Mouse (Mus musculus): ENCODE measurements around the gene Nxph3. TPM values are rescaled to one million over a fixed set of nuclear protein-coding genes. Genes with fewer than 3 reads are reported as not detected.
A peak's percentile ranks its signal among the peaks of the same experiment; 100 is the strongest.

Nxph3 gene
- 1 to 10 TPM; 2.3 to 2.4 TPM for total RNA-seq (2021)
- long read RNA-seq, experiment 1: 0 reads
- long read RNA-seq, experiment 2: 0 reads

DNA sequence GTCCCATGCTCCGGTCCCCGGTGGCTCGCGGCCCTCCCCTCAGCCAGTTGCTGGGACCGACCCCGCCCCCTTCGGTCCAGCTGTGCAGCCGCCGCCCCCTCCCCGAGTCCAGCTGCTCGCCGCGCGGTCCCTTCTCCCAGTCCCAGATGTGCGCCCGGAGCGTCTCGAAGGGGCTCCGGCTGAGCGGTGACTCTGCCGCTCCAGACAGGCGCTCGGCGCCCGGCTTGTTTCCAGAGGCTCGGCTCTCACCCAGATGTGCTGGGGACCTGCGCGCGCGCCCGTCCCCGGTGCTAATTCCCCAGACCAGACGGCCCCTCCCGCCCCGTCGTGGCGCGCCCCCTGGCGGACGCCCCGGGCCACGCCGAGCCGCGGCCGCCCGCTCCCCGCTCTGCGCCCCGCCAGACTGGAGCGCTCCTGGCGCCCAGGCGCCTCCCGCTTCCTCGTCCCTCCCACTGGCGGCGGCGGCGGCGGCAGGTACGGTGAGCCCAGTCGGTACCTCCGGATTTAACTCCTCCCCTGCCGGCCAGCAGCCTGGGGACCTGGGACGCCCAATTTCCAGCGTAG is at the start of gene Nxph3:
Gene Nxph3 (minus strand): TSS at position 273 of the 564 bp plus-strand sequence.
- peak; percentile 91 for DNase-seq

- DNase-seq: no peak
These were observed 49.5 kb upstream of the Nxph3 start for GRCm38 (mm10) chr11:95563849-95564248.

- no peak for DNase-seq
These were observed 46.4 kb upstream of the Nxph3 start for GRCm38 (mm10) chr11:95560773-95561172.

- DNase-seq: no peak
These were observed 45.4 kb upstream of the Nxph3 start for GRCm38 (mm10) chr11:95559761-95560160.

DNA sequence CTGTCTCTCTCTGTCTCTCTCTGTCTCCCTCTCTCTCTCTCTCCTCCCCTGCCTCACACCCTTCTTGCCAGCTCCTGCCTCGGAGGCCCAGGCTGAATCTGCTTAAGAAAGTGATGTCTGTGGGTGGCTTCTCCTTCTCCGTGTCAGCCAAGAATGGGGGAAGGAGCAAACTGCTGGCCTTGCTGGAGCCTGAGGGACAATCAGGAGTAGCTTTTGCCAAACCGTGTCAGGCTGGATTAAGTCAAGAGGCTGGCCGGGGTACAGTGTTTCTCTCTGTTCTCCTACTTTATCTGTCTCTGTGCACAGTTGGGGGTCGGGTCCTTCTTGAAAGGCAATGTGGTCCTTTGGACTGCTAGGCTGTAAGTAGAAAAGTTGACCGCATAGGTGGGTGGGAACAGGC is 43.3 kb upstream of the Nxph3 start:
- DNase-seq: no peak

- DNase-seq: no peak
These were observed 42.7 kb upstream of the Nxph3 start for GRCm38 (mm10) chr11:95557032-95557431.

DNA sequence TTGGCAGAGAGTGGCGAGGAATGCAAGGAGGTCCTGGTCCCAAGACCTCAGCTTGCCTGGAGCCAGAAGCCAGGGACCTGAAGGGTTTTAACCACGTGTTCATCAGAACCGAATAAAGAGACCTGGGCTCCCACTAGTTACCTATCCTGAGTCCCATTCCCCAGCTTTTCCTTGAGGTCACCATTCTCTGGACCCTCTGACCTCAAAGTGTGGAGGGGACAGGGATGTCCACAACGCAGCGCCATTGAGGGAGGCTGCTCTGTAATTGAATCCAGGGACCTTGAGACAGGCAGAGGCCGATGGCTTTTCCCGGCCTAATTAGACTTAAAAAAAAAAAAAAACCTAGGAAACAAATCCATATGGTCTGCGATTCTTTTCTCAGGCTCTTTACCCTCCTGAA is 40.9 kb upstream of the Nxph3 start:
- no peak for DNase-seq

- DNase-seq: no peak
These were observed 36.1 kb upstream of the Nxph3 start for GRCm38 (mm10) chr11:95550301-95551021.

DNA sequence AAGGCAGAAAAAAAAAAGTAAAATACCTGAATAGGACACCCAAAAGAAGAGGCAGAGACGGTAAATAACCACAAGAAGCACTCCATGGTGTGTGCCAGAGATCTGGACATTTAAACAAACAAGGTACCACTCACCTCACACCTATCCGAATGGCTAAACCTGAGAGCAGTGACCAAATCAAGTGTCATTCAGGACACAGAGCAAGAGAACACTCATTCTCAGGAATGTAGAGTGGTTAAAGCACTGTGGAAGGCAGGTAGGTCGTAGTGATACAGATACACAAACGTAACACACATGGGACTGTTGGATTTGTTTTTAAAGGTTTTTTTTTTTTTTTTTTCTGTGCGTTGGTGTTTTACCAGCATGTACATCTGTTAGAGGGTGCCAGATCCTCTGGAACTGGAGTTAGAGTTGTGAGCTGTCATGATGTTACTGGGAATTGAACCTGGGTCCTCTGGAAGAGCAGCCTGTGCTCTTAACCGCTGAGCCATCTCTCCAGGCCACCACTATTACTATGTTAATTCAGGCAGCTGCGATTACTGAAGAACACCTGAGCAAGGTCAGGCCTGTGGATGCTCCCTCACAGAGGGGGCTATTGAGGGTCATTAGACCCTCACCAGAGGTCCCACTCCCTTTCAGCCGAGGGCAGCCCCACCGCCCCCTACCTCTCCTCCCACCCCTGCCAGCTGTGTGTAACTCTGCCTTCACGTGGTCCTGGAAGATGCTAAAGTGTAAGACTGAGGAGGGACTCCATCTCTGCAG is 31.8 kb upstream of the Nxph3 start:
- no peak for DNase-seq

DNA sequence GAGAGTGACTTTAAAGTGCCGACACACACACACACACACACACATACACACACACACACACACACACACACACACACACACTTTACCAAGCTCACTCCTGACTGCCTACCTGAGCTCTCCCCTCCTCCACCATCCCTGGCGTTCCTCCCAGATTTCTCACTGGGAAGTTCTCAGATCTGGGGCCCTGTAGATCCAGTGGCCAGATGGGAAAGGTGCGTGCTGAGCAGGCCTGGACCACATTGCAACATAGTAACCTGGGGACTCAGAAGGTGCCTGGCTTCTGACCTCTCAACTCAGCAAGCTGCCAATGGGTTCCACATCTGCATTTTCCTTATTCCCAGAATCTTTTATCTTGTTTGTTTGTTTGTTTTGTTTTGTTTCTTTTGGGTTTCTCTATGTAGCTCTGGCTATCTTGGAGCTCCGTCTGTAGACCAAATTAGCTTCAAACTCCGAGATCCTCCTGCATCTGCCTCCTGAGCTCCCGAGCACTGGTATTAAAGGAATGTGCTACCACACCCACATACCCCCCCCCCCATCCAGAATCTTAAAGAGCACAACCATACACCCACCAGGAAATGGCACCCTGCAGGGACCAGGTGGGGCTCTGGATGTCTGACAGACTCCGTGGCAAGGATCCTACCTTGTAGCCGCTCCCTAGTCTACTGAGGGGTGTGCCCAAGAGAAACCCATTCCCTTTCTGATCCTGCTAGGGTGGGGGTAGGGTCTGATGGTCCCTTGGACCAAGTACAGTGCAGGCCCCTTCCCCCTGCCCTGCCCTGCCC is 30.4 kb upstream of the Nxph3 start:
- DNase-seq: no peak

DNA sequence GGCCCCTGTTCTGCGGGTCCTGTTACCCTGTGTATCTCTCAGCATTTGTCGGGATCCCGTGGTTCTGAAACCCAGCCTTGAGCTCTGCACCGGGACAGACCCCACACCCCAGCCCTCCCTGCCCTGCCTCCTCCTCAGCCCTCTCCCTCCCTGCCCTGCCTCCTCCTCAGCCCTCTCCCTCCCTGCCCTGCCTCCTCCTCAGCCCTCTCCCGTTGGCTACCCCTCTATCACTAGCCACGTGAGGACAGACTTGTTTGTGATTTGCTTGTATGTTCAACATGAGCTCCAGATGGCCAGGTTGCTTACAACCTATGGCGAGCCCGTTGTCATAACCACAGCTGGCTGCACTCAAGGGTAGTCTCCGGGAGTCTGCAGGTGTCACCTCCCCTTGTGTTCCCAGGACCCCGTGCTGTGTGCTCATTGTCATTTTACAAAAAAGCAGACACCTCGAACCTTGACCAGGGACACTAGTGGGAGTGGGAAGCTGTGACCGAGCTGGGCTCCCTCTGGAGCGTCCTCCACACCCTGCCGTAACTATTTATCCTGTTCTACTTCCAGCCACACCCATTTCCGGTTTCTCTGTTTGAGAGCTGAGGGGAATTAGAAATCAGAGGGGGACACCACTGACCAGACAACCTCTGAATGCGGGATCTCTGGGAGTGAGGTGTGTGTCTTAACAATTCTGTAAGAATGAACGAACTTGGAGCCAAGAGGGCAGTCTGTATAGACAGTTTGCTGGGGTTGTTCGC is 26.4 kb upstream of the Nxph3 start:
- no peak for DNase-seq

DNA sequence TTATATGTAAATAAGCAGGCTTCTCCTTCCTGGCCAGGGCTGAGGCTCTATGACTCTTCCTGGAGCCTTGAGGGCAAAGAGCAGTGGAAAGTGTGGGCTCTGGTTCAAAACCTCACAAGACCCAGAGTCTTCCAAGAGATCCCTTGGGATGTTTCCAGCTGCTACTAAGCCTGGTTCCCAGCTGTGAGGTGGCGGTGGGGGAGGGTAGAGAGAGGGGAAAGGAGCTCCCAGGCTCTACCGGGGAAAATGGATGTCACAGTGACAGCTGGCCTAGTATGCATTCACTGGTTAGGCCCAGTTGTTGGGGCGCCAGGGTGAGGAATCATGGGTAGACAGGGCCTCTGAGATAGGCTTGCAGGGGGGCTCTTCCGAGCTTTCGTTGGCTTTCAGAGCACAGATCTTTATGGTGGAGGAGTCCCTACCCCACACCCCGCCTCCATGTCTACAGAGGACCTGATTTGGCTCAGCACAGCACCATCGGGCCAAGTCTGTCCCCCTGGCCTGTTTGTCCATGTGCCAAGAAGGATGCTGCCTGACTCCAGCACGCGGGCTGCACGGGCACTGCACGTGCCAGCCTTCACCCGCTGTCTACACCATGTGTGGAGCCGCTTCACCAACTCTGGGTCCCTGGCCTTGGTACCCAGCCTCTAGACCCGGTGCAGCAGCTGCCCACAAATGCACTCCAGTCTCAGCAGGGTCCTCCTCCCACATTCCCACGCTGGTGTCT is 24.2 kb upstream of the Nxph3 start:
- DNase-seq: no peak

GRCm38 (mm10) chr11:95533484-95534160 is 19.3 kb upstream of the Nxph3 start:
- peak; percentile 98 for DNase-seq

DNA sequence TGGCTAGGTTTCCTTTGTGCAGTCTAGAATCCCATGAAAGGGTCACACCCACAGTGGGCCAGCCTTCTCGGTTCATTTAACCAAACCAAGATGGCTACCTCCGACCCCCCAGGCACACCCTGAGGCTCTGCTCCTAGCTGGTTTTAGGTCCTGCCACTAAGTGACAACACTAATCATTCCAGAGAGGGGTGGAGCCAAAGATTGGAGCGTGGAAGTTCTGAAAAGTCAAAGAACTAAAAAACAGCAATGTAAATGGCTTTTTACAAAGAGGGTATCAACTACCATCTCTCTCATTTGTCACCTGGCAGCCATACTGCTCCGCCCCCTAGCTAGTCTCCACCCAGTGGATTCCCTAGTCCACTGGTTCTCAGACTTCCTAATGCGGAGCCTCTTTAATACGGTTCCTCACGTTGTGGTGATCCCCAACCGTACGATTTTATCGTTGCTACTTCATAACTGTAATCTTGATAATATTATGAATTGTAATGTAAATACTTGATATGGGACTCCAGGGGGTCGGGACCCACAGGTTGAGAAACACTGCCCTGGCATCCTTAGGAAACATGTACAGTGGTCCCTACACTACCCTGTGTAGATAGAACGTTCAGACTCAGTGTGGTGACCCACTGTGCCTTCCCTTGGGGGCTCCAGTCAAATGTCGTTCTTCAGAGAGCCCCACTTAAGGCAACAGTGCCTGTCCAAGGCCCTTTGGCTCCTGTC is 18.1 kb upstream of the Nxph3 start:
- DNase-seq: no peak

DNA sequence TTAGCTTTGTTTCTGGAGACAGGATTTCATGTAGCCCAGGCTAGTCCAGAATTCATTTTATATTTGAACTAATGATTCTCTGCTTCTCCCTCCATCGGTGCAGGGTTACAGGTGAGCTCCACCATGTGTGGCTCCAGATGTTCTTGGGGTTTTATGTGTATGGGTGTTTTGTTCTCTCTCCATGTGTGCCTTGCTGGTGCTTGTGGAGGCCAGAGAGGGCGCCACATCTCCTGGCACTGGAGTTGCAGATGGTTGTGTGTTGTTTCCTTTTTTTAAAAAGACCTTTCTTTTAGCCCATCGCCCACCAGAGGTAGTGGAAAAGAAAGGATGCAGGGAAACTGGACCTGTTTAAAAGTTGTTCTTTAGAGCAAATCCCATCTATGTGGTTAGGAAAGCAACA is 13.9 kb upstream of the Nxph3 start:
- DNase-seq: no peak

DNA sequence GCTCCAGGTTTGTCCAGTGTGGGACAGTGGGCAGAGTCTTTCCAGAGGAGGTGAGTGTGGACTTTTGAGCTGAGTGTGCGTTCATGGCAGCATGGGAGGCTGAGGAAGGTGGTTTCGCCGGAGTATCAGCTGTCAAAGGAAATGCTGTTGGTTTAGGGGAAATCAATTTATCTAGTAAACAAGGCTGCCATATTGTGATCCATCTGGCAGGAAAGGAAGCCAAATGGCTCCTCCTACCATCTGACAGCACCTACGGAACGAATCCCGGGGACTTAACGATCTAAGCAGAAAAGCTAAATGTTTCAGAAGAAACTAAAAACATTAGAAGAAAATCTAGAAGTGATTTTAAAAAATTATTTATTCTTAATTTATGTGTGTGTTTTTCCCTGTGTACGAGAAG is 12.9 kb upstream of the Nxph3 start:
- no peak for DNase-seq

- peak; percentile 83 for DNase-seq
These were observed 7.2 kb upstream of the Nxph3 start for GRCm38 (mm10) chr11:95521563-95521962.

- DNase-seq: peak; percentile 94
These were observed 6.2 kb upstream of the Nxph3 start for GRCm38 (mm10) chr11:95520456-95521072.

GRCm38 (mm10) chr11:95519996-95520395 is 5.6 kb upstream of the Nxph3 start:
- no peak for DNase-seq

Data from adrenal gland, postnatal 10 days (tissue).